Mouse (Mus musculus) cerebellum, postnatal 36 days (tissue): ENCODE data around the gene Trpm3.
A peak's percentile ranks its signal among the peaks of the same experiment; 100 is the strongest.

Source experiments
- DNase-seq, 2 experiments: peaks; one replicate each; pipeline ENCODE4 v3.0.0; 2021 to 2022; ENCODE audit warnings: mixed read lengths in 2 of 2

The Trpm3 gene

DNA sequence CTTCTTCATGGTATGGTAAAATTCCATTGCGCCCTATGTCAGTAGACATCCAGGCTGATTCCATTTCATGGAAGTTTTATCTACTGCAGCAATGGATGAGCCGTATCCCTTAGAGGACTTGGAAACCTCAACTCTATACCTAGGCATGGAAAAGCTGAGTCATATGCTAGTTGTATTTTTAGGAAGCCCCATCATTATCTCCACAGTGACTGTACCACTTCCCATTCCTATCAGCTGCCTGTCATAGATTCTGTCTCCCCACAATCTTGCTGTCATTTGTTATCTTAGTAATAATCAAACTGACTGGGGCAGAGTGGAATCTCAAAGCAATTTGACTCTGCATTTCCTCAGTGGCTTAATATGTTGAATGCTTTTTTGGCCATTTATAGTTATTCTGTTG, 169.2 kb downstream of the Trpm3 start:
- no peak for DNase-seq

- no peak for DNase-seq
These were observed 178.5 kb downstream of the Trpm3 start for GRCm38 (mm10) chr19:22317306-22317705.

DNA sequence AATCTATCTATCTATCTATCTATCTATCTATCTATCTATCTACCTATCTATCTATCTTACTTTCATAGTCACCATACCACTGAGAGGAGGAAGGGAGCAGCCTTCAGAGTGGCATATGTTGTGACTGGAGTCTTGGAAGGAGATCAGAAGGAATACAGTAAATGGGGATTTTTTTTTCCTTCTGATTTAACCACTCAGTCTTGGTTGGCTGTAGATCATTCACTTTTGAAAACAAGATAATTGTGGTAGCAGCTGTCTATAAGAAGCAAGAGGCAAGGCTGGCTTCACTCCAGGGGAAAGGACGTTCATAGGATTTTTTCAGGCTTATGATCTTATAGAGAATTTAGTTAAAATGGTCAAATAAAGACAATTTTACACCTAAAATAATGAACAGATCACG, 188.0 kb downstream of the Trpm3 start:
- DNase-seq: no peak

- DNase-seq: no peak
These were observed 188.4 kb downstream of the Trpm3 start for GRCm38 (mm10) chr19:22327226-22327625.

- DNase-seq: no peak
These were observed 197.4 kb downstream of the Trpm3 start for GRCm38 (mm10) chr19:22336278-22336677.

DNA sequence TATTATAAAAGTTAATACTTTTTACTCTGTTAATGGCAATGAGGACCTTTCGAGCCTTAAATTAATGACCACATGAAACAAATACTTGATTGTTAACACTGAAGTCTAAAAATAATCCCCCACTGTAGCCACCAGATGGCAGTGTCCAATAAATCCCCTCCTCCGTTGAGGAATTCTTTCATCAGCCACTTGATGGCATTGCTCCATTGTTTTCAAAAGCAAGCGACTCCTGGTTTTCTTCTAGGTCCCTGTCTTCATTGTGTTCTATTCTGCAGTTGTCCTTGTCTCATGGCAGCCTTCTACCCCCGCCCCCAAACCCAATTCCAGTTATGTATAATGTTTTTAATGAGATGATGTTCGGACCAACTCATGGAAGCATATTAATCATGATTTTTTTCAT, 198.6 kb downstream of the Trpm3 start:
- DNase-seq: peak; percentile 41 to 69

DNA sequence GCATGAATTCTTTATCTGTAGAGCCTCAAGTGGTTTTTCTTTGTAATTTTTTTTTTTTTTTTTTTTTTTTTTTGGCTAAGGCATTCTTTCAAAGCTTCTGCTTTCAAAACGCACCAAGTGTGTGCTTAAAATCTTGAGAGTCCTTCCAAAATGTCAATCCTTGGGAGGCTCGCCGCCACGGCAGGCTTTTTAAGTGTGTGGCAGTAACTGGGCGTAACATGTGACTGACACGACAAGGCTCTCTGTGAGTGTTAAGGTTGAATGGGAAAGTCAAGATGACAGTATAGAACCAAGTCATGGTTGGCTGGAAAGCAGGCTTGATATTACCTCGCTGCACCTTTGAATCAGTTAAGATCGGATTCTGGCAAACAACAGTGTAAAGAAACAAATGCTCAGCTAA, 200.1 kb downstream of the Trpm3 start:
- no peak for DNase-seq

DNA sequence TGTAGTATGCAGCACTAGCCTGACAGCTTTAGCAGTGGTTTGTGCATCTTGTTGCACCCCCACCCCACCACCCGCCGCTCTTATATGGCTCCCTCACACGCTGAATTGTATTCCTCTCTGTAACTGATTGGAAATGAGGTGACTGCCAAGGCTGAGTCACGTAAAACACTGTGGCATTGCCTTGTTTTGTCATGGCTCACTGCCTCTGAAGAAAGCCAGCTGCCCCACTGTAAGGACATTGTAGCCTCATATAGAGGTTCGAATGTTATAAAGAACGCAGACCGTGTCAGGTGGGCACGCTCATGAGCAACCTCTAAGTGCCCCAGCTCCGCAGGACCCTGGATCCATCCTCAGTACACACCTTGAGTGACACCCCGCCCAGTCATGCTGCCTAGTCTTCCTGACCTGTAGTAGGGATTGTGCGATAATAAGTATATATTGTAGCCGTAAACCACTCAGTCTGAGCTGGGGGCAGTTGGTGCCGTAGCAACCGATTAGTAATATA, 215.2 kb downstream of the Trpm3 start:
- peak; percentile 10 to 27 for DNase-seq

DNA sequence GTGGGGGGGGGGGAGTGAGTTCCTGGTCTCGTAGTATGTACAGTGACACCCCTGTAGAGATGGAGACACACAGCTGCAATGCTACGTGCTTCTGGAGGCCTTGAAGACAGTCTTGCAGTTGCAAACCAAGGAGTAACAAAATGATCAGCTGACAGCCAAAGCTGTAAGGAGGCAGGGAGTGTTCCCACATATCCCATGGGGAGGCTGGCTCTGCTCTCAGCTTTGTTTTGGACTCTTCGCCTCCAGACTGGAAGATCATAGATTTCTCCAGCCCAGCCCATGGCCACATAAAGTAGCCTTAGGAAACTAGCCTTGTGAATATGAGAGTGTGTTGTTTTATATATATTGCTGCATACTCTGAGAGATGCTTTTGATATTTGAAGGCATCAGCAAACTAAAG, 248.0 kb downstream of the Trpm3 start:
- DNase-seq: no peak

DNA sequence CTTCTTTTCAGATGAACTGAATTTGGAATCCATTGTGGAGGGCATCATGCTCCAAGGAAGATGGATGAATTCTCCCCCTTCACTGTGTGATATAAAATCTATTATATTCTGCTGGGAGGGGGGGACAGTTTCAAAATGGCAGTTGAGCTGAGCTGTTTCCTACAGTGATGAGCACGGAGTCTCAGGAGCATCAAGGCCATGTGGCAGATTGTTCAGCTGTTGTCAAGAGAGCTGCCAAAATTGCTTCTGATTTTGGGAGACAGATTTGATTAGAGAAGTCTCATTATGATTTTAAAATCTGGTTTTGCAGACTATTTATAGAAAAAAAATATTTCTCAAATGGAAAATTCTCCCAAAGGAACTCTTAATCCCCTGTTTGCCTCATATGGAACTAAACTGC, 255.9 kb downstream of the Trpm3 start:
- no peak for DNase-seq

DNA sequence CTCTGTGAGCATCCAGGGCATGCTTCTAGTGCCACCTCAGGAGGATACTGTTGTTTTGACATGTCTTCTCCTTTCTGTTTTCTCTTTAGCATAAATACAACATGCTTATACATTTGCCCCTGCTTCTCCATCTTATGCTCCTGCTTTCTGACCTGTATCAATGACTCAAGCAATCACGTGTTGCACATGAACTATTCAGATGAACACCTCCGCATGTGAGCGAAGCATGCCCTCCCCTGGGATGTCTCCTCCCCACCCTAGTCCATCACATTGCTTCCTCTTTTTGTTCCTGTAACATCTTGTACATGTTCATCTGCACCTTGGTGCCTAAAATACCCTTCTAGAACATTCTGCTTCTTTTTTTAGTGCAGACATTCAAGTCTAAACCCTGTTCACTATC, 265.2 kb downstream of the Trpm3 start:
- DNase-seq: no peak

DNA sequence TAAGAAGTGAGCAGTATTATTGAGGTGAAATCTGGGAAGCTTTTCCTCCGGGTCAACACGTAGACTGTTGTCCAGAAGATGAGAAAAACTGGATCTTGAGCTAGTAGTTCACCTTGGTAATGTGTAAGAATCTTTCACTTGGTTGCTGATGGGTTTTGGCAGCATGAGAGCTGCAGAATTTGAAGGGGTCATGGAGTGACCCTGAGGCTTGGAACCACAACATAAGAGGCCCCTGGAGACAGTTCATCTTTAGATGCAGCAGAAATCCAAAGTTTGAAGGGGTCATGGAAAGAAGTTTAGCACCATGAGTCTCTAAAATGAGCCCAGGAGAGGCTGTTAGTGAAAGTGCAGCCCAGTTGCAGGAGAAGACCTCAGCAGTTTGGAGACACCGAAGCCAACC, 279.4 kb downstream of the Trpm3 start:
- DNase-seq: no peak

GRCm38 (mm10) chr19:22437207-22437606, 298.4 kb downstream of the Trpm3 start:
- peak; percentile 47 to 75 for DNase-seq

- DNase-seq: peak; percentile 77 to 79
These were observed 308.8 kb downstream of the Trpm3 start for GRCm38 (mm10) chr19:22447418-22448339.

DNA sequence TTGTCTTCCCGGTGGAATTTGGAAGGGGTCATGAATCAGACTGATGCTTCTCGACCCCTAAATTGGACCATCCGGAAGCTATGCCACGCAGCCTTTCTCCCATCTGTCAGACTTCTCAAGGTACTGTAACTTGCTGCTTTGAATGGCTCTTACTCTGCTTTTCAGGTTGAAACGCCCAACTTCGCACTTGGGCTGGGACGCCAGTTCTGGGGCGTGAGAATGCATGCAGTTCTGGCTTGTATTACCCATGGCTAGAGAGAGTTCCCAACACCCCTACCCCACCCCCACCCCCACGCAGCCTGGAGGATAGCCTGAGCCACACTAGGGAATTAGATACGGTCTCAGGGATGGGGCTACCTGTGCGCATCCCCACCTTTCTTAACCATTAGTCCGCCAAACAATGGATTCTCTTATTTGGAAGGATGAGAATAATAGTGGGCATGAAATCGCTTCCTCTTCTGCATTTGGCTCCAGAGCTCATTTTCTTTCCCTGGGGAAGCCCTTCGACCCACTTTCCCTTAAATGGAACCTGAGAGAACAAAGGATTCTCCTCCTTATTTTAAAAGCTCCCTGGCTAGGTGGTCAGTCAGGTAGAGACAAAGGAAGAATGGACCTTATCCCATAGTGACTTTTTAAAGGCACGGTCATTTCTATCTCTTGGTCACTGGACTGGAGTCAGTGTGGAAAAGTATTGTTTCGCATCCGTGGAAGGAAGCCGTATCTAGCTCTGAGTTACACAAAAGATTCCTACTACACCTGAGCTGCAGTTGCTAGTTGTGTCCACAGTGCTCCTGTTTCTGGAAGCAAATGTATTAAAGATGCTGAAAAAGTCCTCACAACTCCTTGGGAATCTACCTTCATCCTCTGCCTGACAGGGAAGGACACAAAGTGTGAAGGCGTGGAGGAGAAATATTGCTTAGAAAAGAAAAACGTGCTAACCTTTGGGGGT, 309.8 kb downstream of the Trpm3 start:
- DNase-seq: peak; percentile 46 to 68

- no peak for DNase-seq
These were observed 312.4 kb downstream of the Trpm3 start for GRCm38 (mm10) chr19:22451290-22451689.

GRCm38 (mm10) chr19:22456935-22457334, 318.1 kb downstream of the Trpm3 start:
- DNase-seq: no peak

GRCm38 (mm10) chr19:22462043-22462442, 323.2 kb downstream of the Trpm3 start:
- peak; percentile 32 to 50 for DNase-seq

DNA sequence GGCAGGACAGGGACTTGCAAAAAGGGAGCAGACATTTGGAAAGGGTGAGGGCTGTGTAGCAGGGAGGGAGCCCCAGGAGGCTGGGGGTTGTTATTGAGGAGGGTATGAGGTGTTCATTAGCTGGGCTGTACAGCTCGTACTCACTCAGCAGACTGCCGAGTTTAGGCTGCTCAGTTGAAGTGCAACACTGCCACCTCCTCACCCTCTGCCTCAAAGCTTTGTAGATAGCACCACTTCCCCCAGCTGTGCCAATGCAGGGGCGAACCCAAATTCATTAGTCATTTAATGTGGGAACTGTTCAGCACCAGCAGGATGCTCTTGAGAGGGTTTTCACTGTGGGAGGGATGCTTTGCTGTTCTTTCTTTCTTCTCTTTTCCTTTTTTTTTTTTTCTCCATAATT, 324.7 kb downstream of the Trpm3 start:
- DNase-seq: no peak

GRCm38 (mm10) chr19:22469608-22470007, 330.8 kb downstream of the Trpm3 start:
- DNase-seq: no peak

DNA sequence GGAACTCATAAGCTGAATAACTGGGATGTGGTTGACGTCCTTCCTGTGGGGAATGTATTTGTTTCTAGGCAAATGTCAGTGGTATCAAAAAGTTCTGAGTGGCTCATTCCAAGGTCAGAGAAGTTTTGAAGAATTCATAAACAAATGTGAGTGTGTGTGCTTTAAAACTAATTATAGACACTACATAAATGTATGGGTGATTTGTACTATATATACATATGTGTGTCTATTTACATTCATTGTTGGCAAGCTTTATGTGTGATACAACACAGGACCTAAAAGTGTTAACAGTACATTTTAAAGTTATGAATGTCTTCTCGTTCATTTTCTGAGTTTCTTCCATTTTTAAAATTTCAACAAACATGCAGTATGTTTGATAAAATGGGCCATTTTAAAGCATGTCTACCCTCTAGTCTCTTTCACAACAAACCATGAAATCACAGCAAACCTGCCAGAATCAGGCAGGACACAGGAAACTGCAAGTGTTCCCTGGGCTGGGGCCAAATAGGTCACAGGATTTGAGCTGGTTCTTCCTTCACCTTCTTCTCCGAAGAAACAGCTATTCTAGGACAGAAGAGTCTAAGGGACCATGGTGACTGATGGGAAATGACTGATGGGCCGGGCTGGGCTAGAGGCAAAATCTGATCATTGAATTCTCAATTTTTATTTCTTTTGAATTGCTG, 334.3 kb downstream of the Trpm3 start:
- DNase-seq: peak; percentile 86 to 89

DNA sequence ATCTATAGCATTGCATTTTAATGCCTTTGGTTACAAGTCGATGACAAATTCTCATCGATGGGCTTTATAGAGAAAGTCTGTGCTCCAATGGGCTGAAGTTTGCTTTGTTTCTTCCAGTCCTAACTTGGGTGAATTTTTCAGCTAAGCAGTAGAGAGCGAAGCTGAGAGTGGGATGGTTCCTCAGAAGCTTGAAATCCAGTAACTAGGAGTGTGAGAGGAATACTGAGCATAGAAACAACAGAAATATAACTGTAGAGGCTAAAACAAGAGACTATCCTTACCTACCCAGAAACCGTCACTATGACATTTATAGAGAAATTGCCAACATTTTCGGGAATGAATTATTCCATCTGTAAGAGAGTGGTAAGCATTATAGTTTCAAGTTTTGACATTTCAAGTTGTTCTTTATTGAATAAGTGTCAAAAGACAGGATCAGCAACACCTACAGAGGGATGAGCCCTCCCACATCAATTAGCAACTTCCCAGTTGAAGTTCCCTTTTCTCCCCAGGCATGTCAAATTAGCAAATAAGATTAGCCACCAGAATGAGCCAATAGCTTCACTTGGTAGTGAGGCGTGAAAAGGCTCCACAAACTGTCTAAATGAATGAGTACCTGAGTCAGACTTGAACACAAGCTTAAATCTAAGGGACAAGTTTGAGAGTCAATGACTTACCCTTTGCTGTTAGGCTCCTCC, 339.6 kb downstream of the Trpm3 start:
- DNase-seq: no peak
